Mouse (Mus musculus): Measurements from ENCODE around the gene Tcf7l2.

GRCm38 (mm10) chr19:55847043-55847442 lies 105.4 kb downstream of the Tcf7l2 start:
- TF ChIP-seq TAL1 (IDR thresholded peaks at IDR 0.05; ENCODE audit: low read length), result no peak
- TF ChIP-seq GATA1 (IDR thresholded peaks at IDR 0.05; ENCODE audit: low read length), result no peak
